Mouse (Mus musculus) monocyte, adult 2 months (primary cell): ENCODE measurements around the gene Olfr1154.

Experiments used
- DNase-seq, 2 experiments: peaks; one replicate each; pipeline ENCODE4 v3.0.0; 2022; ENCODE audit warnings: low spot score in 2 of 2, low read depth in 1 of 2

Gene Olfr1154

DNA sequence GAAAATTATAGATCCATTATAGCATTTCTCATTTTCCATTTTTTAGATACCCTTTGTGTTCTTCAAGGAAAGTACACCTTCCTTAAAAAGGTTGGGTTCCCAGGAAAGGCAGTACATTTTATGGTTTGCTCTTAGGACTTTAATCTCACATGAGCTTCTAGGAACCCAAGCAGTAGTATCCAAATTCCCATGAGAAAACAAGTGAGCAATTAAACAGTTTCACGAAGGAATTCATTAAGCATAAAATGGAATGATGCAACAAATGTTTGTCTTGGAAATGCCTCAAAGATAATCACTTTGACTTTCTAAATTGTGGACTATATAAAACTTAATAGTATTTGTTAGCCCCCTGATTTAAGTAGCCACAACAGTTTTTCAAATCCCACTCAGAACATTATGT lies at the start of gene Olfr1154:
Olfr1154 (minus strand) TSS at position 101 of the 400 bp plus-strand sequence.
- DNase-seq, result no peak

DNA sequence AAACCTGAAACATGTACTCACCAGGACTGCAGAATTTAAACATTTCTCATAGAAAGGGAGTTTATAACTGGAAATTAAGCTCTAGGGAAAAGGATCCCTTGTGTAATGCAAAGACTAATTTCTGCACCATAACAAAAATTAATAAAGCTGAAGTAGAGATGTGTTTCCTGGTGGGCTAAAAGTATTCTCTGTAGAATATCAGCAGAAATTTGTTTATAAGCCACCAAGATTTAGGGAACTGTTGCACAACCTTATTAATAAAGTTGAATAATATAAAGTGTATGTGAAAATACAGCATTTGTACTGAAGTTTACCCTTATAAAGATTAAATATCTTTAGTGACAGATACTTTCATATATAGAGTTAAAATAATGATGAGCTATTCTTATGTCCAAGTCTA lies 48.0 kb upstream of the Olfr1154 start, which contains the start of gene Olfr1156:
Olfr1156 (minus strand) TSS at position 101 of the 400 bp plus-strand sequence.
- no peak for DNase-seq

DNA sequence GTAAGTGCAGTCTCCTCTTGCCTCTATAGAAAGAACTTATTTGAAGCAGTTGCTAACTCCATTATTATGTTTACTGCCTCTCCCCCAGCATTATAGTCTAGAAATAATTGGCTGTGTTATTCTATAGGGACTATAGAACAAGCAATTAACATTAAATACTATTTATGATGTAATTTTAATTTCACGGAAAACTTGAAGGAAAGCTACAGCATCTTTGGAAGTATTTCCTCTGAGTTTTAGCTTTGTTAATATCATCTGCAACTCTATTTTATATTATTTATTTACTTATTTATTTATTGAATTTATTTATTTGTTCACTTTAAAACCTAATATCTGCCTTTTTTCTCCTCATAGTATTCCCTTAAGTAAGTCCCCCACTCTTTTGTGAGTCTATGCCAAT lies 40.1 kb upstream of the Olfr1154 start, which contains the start of gene Olfr1155:
Olfr1155 (minus strand) TSS at position 101 of the 400 bp plus-strand sequence.
- DNase-seq, result no peak

GRCm38 (mm10) chr2:87894662-87895061 lies 10.3 kb downstream of the Olfr1154 start, which contains the start of gene Olfr1153:
Gene Olfr1153 (plus strand): TSS chr2:87894962.
- no peak for DNase-seq

- DNase-seq, result no peak
Measured at GRCm38 (mm10) chr2:87866192-87866591, 38.8 kb downstream of the Olfr1154 start, which contains the start of gene Olfr1152. Gene Olfr1152 (plus strand): TSS chr2:87866492.

- no peak for DNase-seq
Measured at GRCm38 (mm10) chr2:87855562-87855961, 49.4 kb downstream of the Olfr1154 start, which contains the start of gene Olfr1151. Gene Olfr1151 (plus strand): TSS chr2:87855862.
